Mouse (Mus musculus) neural tube, embryonic 11.5 days (tissue): ENCODE results near the gene Pigg. TPM values are rescaled to one million over a fixed set of nuclear protein-coding genes. Genes with fewer than 3 reads are reported as not detected.
"Not testable (repeated sequence)": the region's sequence is repeated elsewhere in the genome, so short reads cannot be mapped to it uniquely, and the experiment has no call there.

Experiments used
- ATAC-seq: fragments of 200-750 bp; cut with Nextera tagmentation; 2 replicates; pipeline ENCODE4 v1.8.0; 2017; ENCODE audit warnings: moderate number of reproducible peaks, mild to moderate bottlenecking, moderate TSS enrichment, moderate library complexity; ENCODE audit not compliant: insufficient read depth, low FRiP score, low TSS enrichment
- DNase-seq: peaks from one replicate; pipeline ENCODE4 v3.0.0-alpha.2; 2015; ENCODE audit warnings: low spot score
- H3K27ac ChIP-seq: fragments of 300-500 bp; sonication (generic); 2 replicates; pipeline ENCODE4 v1.5.1; 2014; ENCODE audit warnings: low read depth, mild to moderate bottlenecking, low read length
- H3K27me3 ChIP-seq: fragments of 300-500 bp; sonication (generic); 2 replicates; pipeline ENCODE4 v1.6.1; 2014; ENCODE audit warnings: mild to moderate bottlenecking, low read length, mixed read lengths; ENCODE audit not compliant: control insufficient read depth, insufficient read depth
- H3K36me3 ChIP-seq: fragments of 300-500 bp; sonication (generic); 2 replicates; pipeline ENCODE4 v1.6.1; 2014; ENCODE audit warnings: mild to moderate bottlenecking, low read length, moderate library complexity, mixed read lengths; ENCODE audit not compliant: control insufficient read depth, insufficient read depth
- H3K4me1 ChIP-seq: fragments of 300-500 bp; sonication (generic); 2 replicates; pipeline ENCODE4 v1.6.1; 2014; ENCODE audit warnings: low read length, mixed read lengths; ENCODE audit not compliant: control insufficient read depth, insufficient read depth
- H3K4me2 ChIP-seq: fragments of 300-500 bp; sonication (generic); 2 replicates; pipeline ENCODE4 v1.6.1; 2014; ENCODE audit warnings: low read depth, mild to moderate bottlenecking, moderate library complexity
- H3K4me3 ChIP-seq: fragments of 300-500 bp; sonication (generic); 2 replicates; pipeline ENCODE4 v1.5.1; 2014; ENCODE audit warnings: low read depth, low read length
- H3K9ac ChIP-seq: fragments of 300-500 bp; sonication (generic); 2 replicates; pipeline ENCODE4 v1.6.1; 2014; ENCODE audit warnings: mild to moderate bottlenecking, low read length
- H3K9me3 ChIP-seq: fragments of 300-500 bp; sonication (generic); 2 replicates; pipeline ENCODE4 v1.6.1; 2016; ENCODE audit warnings: low read length; ENCODE audit not compliant: control insufficient read depth
- WGBS: fragments of 180-500 bp; shearing (Covaris S2); extraction: QIAGEN DNeasy Blood & Tissue Kit; methylation state at CpG from one replicate; pipeline ENCODE4 v1.1.7; 2014; 5-methylcytosine and 5-hydroxymethylcytosine counted together
- polyA plus RNA-seq: library from polyadenylated mRNA; unstranded; fragments of >200 nt; fragmentation: Nextera tagmentation; extraction: Ambion mirVana; gene quantifications from 2 replicates; pipeline ENCODE4 v1.2.1, GENCODE M21; 2014

The Pigg gene
- polyA plus RNA-seq = 2.5 and 3.6 TPM in 2 replicates

DNA sequence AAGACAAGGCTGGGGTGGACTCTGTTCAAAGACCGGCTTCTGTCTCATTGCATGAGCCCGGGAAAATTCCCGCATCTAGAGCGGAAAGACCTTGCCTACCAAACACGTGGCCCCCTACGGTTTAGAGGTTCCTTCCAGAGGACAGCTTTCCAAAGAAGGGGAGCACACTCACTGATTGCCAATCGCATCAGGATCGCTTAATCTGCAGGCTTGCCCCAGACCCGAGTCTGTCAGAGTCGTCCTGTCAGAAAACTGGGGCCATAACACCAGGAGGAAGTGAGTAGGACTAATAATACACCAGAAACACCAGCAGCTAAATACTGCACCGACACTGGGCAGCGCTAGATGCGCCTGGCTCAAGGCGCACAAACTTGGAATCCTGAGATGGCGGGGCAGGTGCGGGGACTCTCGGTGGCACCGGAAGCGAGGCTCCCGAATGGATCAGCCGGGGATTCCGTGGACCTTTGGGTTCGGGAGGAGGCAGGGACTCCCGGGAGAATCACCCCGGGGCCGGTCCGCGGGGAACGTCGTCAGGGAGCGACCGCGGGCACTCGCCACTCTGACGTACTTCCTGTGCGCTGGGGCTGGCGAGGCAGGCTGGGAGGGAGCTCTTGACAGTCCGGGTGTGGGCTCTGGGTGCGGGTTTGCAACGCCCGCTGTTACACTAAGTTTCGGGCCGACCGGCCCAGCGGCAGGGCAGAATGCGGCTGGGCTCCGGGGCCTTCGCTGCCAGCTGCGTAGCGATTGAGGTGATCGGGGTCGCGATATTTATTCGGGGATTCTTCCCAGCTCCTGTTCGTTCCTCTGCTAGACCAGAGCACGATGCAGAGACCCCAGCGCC is at the start of gene Pigg:
Gene Pigg, plus strand, starts transcription at position 386 of the 841 bp plus-strand sequence.
- no peaks in the 10 kb centered on the region for H3K36me3 ChIP-seq
- H3K27me3 ChIP-seq = no peaks in the 10 kb centered on the region
- peaks cover 4% of the 10 kb centered on the region; the same call in 1 of the 2 replicates for H3K4me1 ChIP-seq
- no peaks in the 10 kb centered on the region for H3K9me3 ChIP-seq
- DNase-seq (peak; percentile 91), ATAC-seq (peak; percentile 97)
- H3K27ac ChIP-seq = peak within 1 kb of the TSS; percentile 7
- peak within 1 kb of the TSS; percentile 76 for H3K9ac ChIP-seq
- WGBS = under 1% methylated on average over 57 of the region's 57 CpGs
- peak within 1 kb of the TSS; percentile 71 for H3K4me3 ChIP-seq
- H3K4me2 ChIP-seq = peak within 1 kb of the TSS; percentile 78

GRCm38 (mm10) chr5:108262722-108263121 is 49.7 kb upstream of the Pigg start:
- Histone ChIP-seq H3K9ac (no peak overlapping the region), H3K4me2 (no peak overlapping the region), H3K36me3 (no peaks in the 10 kb centered on the region), H3K27me3 (no peaks in the 10 kb centered on the region), H3K4me1 (no peaks in the 10 kb centered on the region), H3K27ac (no peak overlapping the region), H3K4me3 (no peak overlapping the region), H3K9me3 (no peaks in the 10 kb centered on the region)
- 51% methylated on average over 4 of the region's 4 CpGs for WGBS
- ATAC-seq (no peak), DNase-seq (no peak)

DNA sequence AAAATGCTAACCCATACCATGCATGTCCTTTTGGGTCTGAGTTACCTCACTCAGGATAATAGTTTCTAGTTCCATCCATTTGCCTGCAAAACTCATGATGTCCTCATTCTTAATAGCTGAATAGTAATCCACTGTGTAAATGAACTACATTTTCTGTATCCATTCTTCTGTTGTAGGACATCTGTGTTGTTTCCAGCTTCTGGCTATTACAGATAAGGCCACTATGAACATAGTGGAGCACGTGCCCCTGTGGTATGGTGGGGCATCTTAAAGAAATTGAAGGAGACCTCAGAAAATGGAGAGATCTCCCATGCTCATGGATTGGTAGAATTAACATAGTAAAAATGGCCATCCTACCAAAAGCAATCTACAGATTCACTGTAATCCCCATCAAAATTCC is 48.6 kb upstream of the Pigg start:
- H3K4me1 ChIP-seq, H3K4me3 ChIP-seq, H3K4me2 ChIP-seq, H3K36me3 ChIP-seq, H3K9ac ChIP-seq, ATAC-seq, H3K27ac ChIP-seq, DNase-seq, H3K27me3 ChIP-seq, H3K9me3 ChIP-seq: not testable (repeated sequence)
- WGBS = 88% methylated on average over 1 of the region's 1 CpGs

GRCm38 (mm10) chr5:108266990-108267389 is 45.4 kb upstream of the Pigg start:
- H3K4me3 ChIP-seq = no peak overlapping the region
- ATAC-seq = no peak
- H3K27ac ChIP-seq = no peak overlapping the region
- no peaks in the 10 kb centered on the region for H3K36me3 ChIP-seq
- peaks cover 6% of the 10 kb centered on the region; the same call in 1 of the 2 replicates for H3K4me1 ChIP-seq
- H3K4me2 ChIP-seq = no peak overlapping the region
- H3K9me3 ChIP-seq = no peaks in the 10 kb centered on the region
- DNase-seq = no peak
- no peak overlapping the region for H3K9ac ChIP-seq
- H3K27me3 ChIP-seq = no peaks in the 10 kb centered on the region

- Histone ChIP-seq H3K9me3 (no peaks in the 10 kb centered on the region), H3K4me1 (peaks cover 6% of the 10 kb centered on the region; the same call in 1 of the 2 replicates), H3K27ac (peak within 1 kb of the TSS; percentile 87), H3K36me3 (no peaks in the 10 kb centered on the region), H3K27me3 (no peaks in the 10 kb centered on the region), H3K9ac (peak within 1 kb of the TSS; percentile 93), H3K4me3 (peak within 1 kb of the TSS; percentile 93), H3K4me2 (peak within 1 kb of the TSS; percentile 86)
- ATAC-seq (peak; percentile 97), DNase-seq (peak; percentile 94)
- WGBS = 5% methylated on average over 50 of the region's 55 CpGs
Measured at GRCm38 (mm10) chr5:108268127-108269062, 44.0 kb upstream of the Pigg start, which contains the start of gene Dr1. Gene Dr1, plus strand, starts transcription at chr5:108268897.

DNA sequence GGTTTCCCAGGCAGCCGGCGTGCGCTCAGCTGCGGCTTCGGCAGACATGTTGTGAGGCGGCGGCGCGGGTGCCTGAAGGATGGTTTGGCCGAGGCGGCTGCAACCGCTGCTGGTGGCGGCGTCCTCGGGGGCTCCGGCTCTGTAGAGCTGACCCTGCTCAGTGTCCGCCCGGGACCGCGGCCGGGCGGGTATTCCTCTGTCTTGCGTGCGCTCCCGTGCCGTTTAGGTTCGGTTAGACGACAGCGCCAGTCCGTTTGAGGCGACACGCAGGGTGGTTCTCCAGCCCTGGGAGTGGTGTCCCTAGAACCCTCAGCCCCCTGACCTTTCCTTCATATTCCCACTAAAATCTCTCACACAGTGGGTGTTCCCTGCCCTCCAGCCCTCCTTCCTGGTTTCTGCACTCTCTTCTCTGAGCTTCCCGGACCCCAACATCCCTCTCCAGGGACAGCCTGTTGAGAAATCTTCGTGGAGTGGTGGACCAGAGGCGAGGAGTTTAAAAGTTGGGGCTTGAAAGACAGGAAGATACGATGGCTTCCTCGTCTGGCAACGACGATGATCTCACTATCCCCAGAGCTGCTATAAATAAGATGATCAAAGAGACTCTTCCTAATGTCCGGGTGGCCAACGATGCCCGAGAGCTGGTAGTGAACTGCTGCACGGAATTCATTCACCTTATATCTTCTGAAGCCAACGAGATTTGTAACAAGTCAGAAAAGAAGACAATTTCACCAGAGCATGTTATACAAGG is 43.2 kb upstream of the Pigg start:
- peak overlapping the region; percentile 93 for H3K4me3 ChIP-seq
- no peaks in the 10 kb centered on the region for H3K36me3 ChIP-seq
- H3K27ac ChIP-seq = peak overlapping the region; percentile 87
- no peaks in the 10 kb centered on the region for H3K9me3 ChIP-seq
- WGBS = under 1% methylated on average over 44 of the region's 44 CpGs
- H3K9ac ChIP-seq = peak overlapping the region; percentile 93
- peak overlapping the region; percentile 86 for H3K4me2 ChIP-seq
- peaks cover 6% of the 10 kb centered on the region; the same call in 1 of the 2 replicates for H3K4me1 ChIP-seq
- peak; percentile 53 for ATAC-seq
- DNase-seq = no peak
- no peaks in the 10 kb centered on the region for H3K27me3 ChIP-seq

- no peak overlapping the region for H3K27ac ChIP-seq
- WGBS = 15% methylated on average over 7 of the region's 7 CpGs
- no peak for ATAC-seq
Measured at GRCm38 (mm10) chr5:108269811-108270151, 42.6 kb upstream of the Pigg start.

GRCm38 (mm10) chr5:108270415-108270814 is 42.0 kb upstream of the Pigg start:
- H3K9ac ChIP-seq = peak overlapping the region; percentile 93; the same call in 1 of the 2 replicates
- no peaks in the 10 kb centered on the region for H3K36me3 ChIP-seq
- peaks cover 6% of the 10 kb centered on the region; the same call in 1 of the 2 replicates for H3K4me1 ChIP-seq
- peak overlapping the region; percentile 86 for H3K4me2 ChIP-seq
- 54% methylated on average over 9 of the region's 9 CpGs for WGBS
- peak overlapping the region; percentile 93 for H3K4me3 ChIP-seq
- H3K27me3 ChIP-seq = no peaks in the 10 kb centered on the region
- no peak for ATAC-seq
- no peak overlapping the region for H3K27ac ChIP-seq
- DNase-seq = no peak
- no peaks in the 10 kb centered on the region for H3K9me3 ChIP-seq

More at GRCm38 (mm10) chr5:108269811-108270151, 42.6 kb upstream of the Pigg start:
- H3K9ac ChIP-seq = peak overlapping the region; percentile 93
- H3K36me3 ChIP-seq = no peaks in the 10 kb centered on the region
- DNase-seq = no peak
- peaks cover 6% of the 10 kb centered on the region; the same call in 1 of the 2 replicates for H3K4me1 ChIP-seq
- H3K4me2 ChIP-seq = peak overlapping the region; percentile 86
- peak overlapping the region; percentile 93 for H3K4me3 ChIP-seq
- H3K27me3 ChIP-seq = no peaks in the 10 kb centered on the region
- H3K9me3 ChIP-seq = no peaks in the 10 kb centered on the region
